Mouse (Mus musculus) right cerebral cortex, postnatal 4 days (tissue): ENCODE measurements at regions not wholly inside any gene's neighbourhood (a gene's known extent, or its start where the extent isn't known, plus 50 kb on each side); places are given as distances from the start of the nearest gene placed in this dataset.
A peak's percentile ranks its signal among the peaks of the same experiment; 100 is the strongest.

Experiments used
- DNase-seq: peaks from one replicate; pipeline ENCODE4 v3.0.0-alpha.2; 2022

DNA sequence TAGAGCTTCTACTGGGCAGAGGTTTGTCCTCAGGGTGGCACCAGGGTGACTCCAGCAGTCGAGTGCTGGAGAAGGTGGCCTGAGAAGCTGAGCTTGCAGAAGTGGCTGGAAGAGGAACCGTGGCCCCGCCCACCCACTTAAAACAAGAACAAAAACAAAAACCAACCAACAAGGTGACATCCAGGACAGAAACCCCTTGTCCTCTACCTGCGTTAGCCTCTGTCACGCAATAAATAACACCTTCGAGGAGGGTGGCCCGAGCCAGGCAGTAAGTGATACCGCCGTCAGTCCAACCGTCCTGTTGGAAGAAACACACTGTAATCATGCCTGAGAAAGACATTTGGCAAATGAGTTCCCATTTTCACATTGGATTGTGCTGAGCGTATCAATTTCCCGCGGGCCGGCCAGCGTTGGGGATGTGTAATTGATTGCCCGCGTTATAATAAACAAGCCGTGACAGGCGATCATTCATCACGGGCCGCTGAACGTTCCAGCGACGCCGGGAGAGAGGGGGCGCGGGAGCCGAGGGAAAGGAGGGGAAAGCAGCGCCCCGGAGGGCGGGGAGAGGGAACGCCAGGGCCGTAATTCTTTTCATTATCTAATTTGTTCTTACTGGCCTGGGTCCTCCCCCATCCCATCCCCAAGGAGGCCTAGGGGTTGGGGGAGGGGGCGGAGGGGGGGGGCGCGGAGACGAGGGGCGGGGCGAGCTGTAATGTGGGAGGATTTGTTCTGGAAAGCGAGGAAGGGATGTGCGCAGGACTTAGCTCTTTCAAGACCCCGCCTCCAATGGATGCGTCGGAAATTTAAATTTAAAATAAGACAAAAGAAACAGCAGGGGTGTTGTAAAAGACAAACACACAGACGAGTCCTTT is 135.6 kb downstream of the 2410131K14Rik start:
- peak; percentile 65 for DNase-seq

- DNase-seq: peak; percentile 65
Measured at GRCm38 (mm10) chr5:118381294-118381675, 136.3 kb downstream of the 2410131K14Rik start.

DNA sequence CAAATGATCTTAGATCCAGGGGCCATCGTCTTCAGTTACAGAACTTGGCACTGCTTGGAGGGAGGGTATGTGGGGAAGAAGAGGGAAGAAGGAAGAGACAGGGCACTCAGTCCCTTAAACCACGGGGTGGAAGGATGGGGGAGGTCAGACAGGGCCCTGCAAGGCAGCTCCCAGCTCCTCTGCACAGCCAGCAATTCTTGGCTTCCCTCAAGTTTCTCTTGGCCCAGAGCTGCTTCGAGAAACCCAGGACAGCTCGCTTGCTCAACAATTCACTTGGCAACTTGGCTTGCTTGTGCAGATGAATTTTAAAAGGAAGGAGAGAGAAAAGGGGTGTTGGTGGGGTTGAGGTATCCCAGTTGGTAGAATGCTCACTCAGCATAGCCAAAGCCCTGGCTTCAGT is 141.1 kb downstream of the 2410131K14Rik start:
- no peak for DNase-seq

- DNase-seq: no peak
Measured at GRCm38 (mm10) chr5:118388419-118388818, 143.4 kb downstream of the 2410131K14Rik start.

- no peak for DNase-seq
Measured at GRCm38 (mm10) chr5:118390691-118391373, 145.8 kb downstream of the 2410131K14Rik start.

- peak; percentile 43 for DNase-seq
Measured at GRCm38 (mm10) chr5:118392932-118393487, 148.0 kb downstream of the 2410131K14Rik start.

- no peak for DNase-seq
Measured at GRCm38 (mm10) chr5:118394051-118394450, 149.0 kb downstream of the 2410131K14Rik start.

GRCm38 (mm10) chr5:118396004-118396725 is 151.1 kb downstream of the 2410131K14Rik start:
- peak; percentile 71 for DNase-seq

DNA sequence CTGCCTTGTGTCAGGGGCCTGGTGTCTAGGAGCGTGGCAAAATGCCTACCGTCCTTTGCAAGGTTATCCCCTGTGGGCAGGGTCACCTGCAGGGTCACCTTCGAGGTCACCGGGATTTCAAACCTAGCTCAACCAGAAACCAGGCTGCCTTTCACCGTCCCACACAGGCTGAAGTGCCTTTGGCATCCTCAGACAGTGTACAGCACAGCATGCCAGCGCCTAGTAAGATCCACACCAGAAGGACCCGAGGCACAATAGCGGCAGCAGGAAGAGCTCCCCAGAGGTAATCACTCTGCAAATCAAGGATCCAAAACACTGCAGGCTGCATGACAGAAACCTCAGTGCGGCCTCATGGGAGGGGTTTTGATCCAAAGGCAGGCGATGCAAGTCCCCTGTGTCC is 155.9 kb downstream of the 2410131K14Rik start:
- no peak for DNase-seq

DNA sequence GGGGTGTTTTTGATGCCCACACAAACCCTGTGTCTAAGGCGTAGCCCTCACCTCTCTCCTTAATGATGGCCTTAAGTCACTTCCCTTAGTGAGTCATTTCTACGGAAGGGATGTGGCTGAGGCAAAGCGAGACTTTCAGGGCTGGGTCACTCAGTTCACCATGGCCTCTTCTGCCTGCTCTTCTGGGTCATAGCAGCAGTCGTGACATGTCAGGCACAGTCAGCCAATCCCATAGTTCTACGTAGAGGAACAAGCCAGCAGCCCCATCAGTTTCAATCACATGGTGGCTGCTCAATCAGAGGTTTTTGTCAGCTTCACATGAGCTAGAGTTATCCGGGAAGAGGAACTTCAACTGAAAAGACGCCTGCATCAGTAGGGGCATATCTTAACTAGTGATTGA is 156.1 kb upstream of the Med13l start:
- DNase-seq: no peak

GRCm38 (mm10) chr5:118405421-118405820 is 155.1 kb upstream of the Med13l start:
- DNase-seq: no peak

GRCm38 (mm10) chr5:118407451-118407850 is 153.0 kb upstream of the Med13l start:
- no peak for DNase-seq

GRCm38 (mm10) chr5:118407973-118408372 is 152.5 kb upstream of the Med13l start:
- no peak for DNase-seq

GRCm38 (mm10) chr5:118408826-118409225 is 151.7 kb upstream of the Med13l start:
- DNase-seq: no peak

DNA sequence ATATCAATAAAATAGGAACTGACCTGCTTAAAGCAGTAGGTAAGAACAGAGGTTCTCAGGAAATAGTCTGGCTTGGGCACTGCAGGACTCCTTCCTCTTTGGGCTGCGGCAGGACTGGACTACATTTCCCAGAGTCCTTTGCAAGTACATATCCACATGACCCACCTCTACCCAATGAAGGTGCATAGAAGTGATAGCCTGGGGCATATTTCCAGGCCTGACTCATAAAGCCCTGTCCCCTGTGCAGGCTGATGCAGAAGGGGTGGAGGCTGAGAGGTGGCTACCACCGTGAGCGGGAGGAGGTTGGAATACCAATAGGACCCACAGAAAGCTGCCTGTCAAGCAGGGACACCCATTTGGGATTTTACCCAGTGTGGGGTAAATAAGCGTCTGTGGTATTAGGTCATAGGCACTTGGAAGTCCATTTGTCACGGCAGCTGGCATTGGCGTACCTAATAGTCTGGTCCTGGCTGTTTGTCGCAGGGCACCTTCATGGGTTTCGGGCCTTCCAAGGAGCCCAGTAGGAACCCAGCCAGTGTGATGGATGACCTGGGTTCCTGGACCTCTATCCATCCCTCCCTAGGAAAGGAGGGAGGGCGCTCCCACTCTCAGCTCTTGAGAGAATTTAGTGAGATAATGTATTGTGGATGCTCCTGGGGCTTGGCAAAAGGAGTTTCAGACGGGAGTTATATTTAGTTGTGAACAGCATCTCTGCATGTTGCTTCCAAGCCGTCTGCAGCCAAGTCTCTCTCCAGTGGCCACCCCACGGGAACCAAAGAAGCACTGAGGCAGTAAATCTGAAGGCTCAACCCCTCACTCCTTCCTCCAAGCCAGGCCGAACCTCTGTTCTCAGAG is 146.8 kb upstream of the Med13l start:
- peak; percentile 43 for DNase-seq

- DNase-seq: no peak
Measured at GRCm38 (mm10) chr5:118419344-118420037, 141.0 kb upstream of the Med13l start.

GRCm38 (mm10) chr5:118421884-118422821 is 138.3 kb upstream of the Med13l start:
- peak; percentile 56 for DNase-seq

DNA sequence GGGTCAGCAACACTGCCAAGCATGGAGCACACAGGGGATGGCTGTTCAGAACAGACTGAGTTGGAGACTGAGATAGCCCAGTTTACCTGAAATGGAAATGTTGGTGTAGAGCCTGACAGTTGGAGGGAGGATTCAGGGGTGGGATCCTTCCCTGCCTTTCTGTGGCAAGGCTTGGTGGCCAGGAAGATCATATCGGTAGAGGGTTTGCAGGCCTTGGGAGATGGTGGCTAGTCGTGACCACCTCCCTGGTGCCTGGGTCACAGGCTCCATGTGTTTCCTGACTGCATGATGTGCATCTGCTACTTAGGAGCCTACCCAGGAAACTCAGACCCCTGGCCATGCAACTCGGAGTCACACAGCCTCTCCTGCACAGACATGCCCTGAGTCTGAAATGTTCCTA is 136.3 kb upstream of the Med13l start:
- no peak for DNase-seq

- DNase-seq: peak; percentile 29
Measured at GRCm38 (mm10) chr5:118424764-118425568, 135.5 kb upstream of the Med13l start.
